Mouse (Mus musculus) cerebellum, adult 18-20 months (tissue): ENCODE results near the gene Hus1b.

Source experiments
- DNase-seq, 2 experiments: peaks; one replicate each; pipeline ENCODE4 v3.0.0; 2021

Gene Hus1b

DNA sequence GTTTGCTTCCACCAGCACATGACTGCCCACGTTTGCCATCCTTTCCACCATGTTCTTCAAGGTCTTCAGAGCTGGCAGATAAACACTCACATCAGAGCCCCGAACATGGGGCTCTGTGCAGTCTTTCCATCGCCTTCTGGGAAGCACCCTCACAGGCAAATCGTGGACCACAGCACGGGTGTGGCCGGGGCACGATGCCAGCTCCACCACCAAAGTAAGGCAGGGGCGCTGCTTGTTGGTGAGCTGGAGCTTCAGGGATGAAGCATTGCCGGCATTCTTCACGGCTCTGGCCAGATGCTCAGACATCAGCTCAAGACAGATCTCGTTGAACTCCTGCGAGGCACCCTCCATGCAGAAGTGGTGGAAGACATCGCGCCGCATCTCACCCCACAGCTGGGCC, 430 bp downstream of the Hus1b start:
- DNase-seq = no peak

GRCm38 (mm10) chr13:30945788-30946187, 1.8 kb downstream of the Hus1b start:
- no peak for DNase-seq

- no peak for DNase-seq
Measured at GRCm38 (mm10) chr13:30932972-30933371, 14.6 kb downstream of the Hus1b start.

GRCm38 (mm10) chr13:30931613-30932012, 15.9 kb downstream of the Hus1b start:
- no peak for DNase-seq

DNA sequence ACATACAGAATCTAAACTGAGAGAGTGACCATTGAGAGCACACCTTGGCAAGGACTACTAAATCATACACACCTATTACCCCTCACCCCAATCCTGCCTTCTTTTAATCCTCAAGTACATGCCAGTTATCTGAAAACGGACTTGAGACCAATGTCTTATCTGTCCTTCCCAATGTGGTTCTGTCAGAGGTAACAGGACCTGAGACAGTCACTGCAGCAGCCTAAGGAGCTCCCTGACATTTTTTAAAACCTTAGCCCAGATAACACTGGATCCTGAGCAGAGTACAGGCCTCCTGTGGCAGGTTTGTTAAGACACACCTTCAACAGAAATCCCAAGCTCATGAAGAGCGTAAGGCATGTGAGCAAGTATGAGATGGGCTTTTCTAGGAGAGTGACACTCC, 18.4 kb downstream of the Hus1b start:
- DNase-seq = no peak

- DNase-seq = no peak
Measured at GRCm38 (mm10) chr13:30924269-30924668, 23.3 kb downstream of the Hus1b start.

- DNase-seq = no peak
Measured at GRCm38 (mm10) chr13:30921914-30922313, 25.6 kb downstream of the Hus1b start.

- no peak for DNase-seq
Measured at GRCm38 (mm10) chr13:30913757-30914156, 33.8 kb downstream of the Hus1b start.

DNA sequence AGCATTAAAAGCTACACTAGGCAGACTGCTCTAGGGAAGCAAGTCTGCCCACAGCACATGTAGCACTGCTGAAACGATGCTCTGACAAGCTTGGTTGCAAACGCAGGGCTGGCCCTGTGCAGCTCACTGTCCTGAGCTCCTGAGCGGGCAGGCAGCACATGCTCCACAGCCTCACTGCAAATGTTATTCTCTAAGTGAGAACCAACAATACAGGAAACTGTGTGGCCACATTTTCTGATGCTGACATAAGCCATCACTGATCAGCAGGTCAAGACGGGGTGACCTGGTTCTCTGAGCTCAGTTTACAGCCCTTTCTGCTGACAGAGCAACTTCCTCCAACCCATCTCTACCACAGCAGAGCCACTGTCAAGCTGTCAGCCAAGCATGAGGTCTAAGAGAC, 34.5 kb downstream of the Hus1b start:
- no peak for DNase-seq

DNA sequence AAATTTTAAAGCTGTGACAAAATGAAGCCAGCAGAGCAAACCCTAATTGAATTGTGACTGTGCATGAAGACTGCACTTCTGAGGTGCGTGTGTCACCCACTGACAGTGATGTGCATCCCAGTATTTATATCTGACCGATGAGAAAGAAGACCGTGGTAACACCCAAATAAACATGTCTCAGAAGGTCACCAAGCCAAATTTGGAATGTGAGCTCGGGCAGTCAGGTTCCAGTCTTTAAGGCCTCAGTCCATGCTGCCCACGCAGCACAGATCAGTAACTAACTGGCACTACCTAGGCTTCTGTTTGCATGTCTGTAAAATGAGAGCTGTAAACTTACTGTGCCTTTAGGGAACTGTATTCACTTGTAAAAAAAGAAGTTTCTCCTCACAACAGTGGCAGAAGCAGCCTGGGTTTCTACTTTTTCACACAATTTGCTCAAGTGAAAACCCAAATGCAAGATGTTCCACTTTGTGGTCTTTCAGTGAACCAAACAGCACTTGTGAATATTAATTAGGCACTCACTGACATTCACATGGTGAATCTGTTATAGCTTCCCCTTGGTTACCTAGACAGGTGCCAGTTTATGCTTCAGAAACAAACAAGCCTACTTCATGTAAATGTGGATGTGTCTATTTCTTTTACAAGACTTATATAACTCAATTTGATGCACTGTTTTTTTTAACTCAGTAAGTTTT, 35.5 kb downstream of the Hus1b start:
- DNase-seq = no peak

DNA sequence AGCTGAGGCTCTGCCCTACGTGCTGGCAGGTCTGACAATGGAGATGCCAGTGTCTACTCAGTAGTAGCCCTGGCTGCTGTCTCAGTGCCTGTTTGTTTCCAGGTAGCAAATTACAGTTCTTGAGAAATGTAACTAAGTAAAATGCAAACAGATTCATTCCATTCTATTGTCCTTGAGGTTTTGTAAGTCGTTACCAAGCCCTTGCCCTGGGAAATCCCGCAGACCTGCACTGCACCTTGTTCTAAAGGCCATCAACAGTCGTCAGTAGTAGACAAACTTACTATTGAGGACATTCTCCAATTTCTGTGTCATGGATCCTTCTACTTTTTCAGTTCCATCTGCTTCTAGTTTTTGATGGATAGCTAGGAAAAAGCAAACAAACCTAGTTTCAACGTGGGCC, 36.7 kb downstream of the Hus1b start:
- DNase-seq = no peak

GRCm38 (mm10) chr13:30902286-30902685, 45.3 kb downstream of the Hus1b start:
- DNase-seq = no peak

- DNase-seq = no peak
Measured at GRCm38 (mm10) chr13:30901387-30902041, 46.0 kb downstream of the Hus1b start.
